Mouse (Mus musculus): ENCODE measurements around the gene Cd164. TPM values are rescaled to one million over a fixed set of nuclear protein-coding genes. Genes with fewer than 3 reads are reported as not detected.

Cd164 gene
- polyA plus RNA-seq, 1 experiment from 2014 or later: 126 TPM

- DNase-seq (ENCODE audit: low spot score) (no peak), ATAC-seq (ENCODE audit: insufficient read depth, low FRiP score, low TSS enrichment) (no peak)
- H3K27ac ChIP-seq (ENCODE audit: low read depth, low read length): no peak overlapping the region
- H3K36me3 ChIP-seq (ENCODE audit: control insufficient read depth, insufficient read depth, low read length): no peaks in the 10 kb centered on the region
- no peak overlapping the region for H3K4me2 ChIP-seq (ENCODE audit: low read depth)
- no peaks in the 10 kb centered on the region for H3K4me1 ChIP-seq (ENCODE audit: control insufficient read depth, insufficient read depth, low read length)
- H3K9me3 ChIP-seq (ENCODE audit: control insufficient read depth, low read length): no peaks in the 10 kb centered on the region
- no peak overlapping the region for H3K9ac ChIP-seq (ENCODE audit: low read length)
- WGBS: 89% methylated on average over 4 of the region's 4 CpGs
- H3K4me3 ChIP-seq (ENCODE audit: low read depth, low read length): no peak overlapping the region
- H3K27me3 ChIP-seq (ENCODE audit: control insufficient read depth, insufficient read depth, low read length): no peaks in the 10 kb centered on the region
Observed at GRCm38 (mm10) chr10:41572274-41572673, 53.1 kb downstream of the Cd164 start.

- 34% methylated on average over 6 of the region's 6 CpGs for WGBS
- Histone ChIP-seq H3K4me2 (ENCODE audit: low read depth) (no peak overlapping the region), H3K27me3 (ENCODE audit: control insufficient read depth, insufficient read depth, low read length) (no peaks in the 10 kb centered on the region), H3K9ac (ENCODE audit: low read length) (no peak overlapping the region), H3K4me3 (ENCODE audit: low read depth, low read length) (no peak overlapping the region), H3K4me1 (ENCODE audit: control insufficient read depth, insufficient read depth, low read length) (no peaks in the 10 kb centered on the region), H3K9me3 (ENCODE audit: control insufficient read depth, low read length) (no peaks in the 10 kb centered on the region), H3K36me3 (ENCODE audit: control insufficient read depth, insufficient read depth, low read length) (no peaks in the 10 kb centered on the region), H3K27ac (ENCODE audit: low read depth, low read length) (no peak overlapping the region)
- DNase-seq (ENCODE audit: low spot score): no peak
- ATAC-seq (ENCODE audit: insufficient read depth, low FRiP score, low TSS enrichment): no peak
Observed at GRCm38 (mm10) chr10:41573190-41573589, 54.0 kb downstream of the Cd164 start.

GRCm38 (mm10) chr10:41575451-41576327 lies 56.5 kb downstream of the Cd164 start:
- DNase-seq (ENCODE audit: low spot score): no peak
- WGBS: 68% methylated on average over 8 of the region's 8 CpGs
- Histone ChIP-seq H3K27ac (ENCODE audit: low read depth, low read length) (no peak overlapping the region), H3K9ac (ENCODE audit: low read length) (no peak overlapping the region), H3K4me1 (ENCODE audit: control insufficient read depth, insufficient read depth, low read length) (no peaks in the 10 kb centered on the region), H3K36me3 (ENCODE audit: control insufficient read depth, insufficient read depth, low read length) (no peaks in the 10 kb centered on the region), H3K4me3 (ENCODE audit: low read depth, low read length) (no peak overlapping the region), H3K27me3 (ENCODE audit: control insufficient read depth, insufficient read depth, low read length) (no peaks in the 10 kb centered on the region), H3K9me3 (ENCODE audit: control insufficient read depth, low read length) (no peaks in the 10 kb centered on the region), H3K4me2 (ENCODE audit: low read depth) (no peak overlapping the region)
- no peak for ATAC-seq (ENCODE audit: insufficient read depth, low FRiP score, low TSS enrichment)

- no peaks in the 10 kb centered on the region for H3K4me1 ChIP-seq (ENCODE audit: control insufficient read depth, insufficient read depth, low read length)
- DNase-seq (ENCODE audit: low spot score) (no peak), ATAC-seq (ENCODE audit: insufficient read depth, low FRiP score, low TSS enrichment) (no peak)
- no peak overlapping the region for H3K4me2 ChIP-seq (ENCODE audit: low read depth)
- no peaks in the 10 kb centered on the region for H3K36me3 ChIP-seq (ENCODE audit: control insufficient read depth, insufficient read depth, low read length)
- H3K9ac ChIP-seq (ENCODE audit: low read length): no peak overlapping the region
- no peak overlapping the region for H3K4me3 ChIP-seq (ENCODE audit: low read depth, low read length)
- no peaks in the 10 kb centered on the region for H3K9me3 ChIP-seq (ENCODE audit: control insufficient read depth, low read length)
- 88% methylated on average over 7 of the region's 7 CpGs for WGBS
- H3K27ac ChIP-seq (ENCODE audit: low read depth, low read length): no peak overlapping the region
- H3K27me3 ChIP-seq (ENCODE audit: control insufficient read depth, insufficient read depth, low read length): no peaks in the 10 kb centered on the region
Observed at GRCm38 (mm10) chr10:41576328-41576833, 57.2 kb downstream of the Cd164 start.

GRCm38 (mm10) chr10:41578541-41578940 lies 59.3 kb downstream of the Cd164 start:
- H3K27me3 ChIP-seq (ENCODE audit: control insufficient read depth, insufficient read depth, low read length): no peaks in the 10 kb centered on the region
- no peak overlapping the region for H3K4me3 ChIP-seq (ENCODE audit: low read depth, low read length)
- no peaks in the 10 kb centered on the region; the same call in 1 of the 2 replicates for H3K4me1 ChIP-seq (ENCODE audit: control insufficient read depth, insufficient read depth, low read length)
- 76% methylated on average over 1 of the region's 1 CpGs for WGBS
- H3K27ac ChIP-seq (ENCODE audit: low read depth, low read length): no peak overlapping the region
- no peaks in the 10 kb centered on the region for H3K36me3 ChIP-seq (ENCODE audit: control insufficient read depth, insufficient read depth, low read length)
- ATAC-seq (ENCODE audit: insufficient read depth, low FRiP score, low TSS enrichment) (no peak), DNase-seq (ENCODE audit: low spot score) (no peak)
- H3K9ac ChIP-seq (ENCODE audit: low read length): no peak overlapping the region
- H3K4me2 ChIP-seq (ENCODE audit: low read depth): no peak overlapping the region
- H3K9me3 ChIP-seq (ENCODE audit: control insufficient read depth, low read length): no peaks in the 10 kb centered on the region

- Histone ChIP-seq H3K27me3 (ENCODE audit: control insufficient read depth, insufficient read depth, low read length) (no peaks in the 10 kb centered on the region), H3K4me2 (ENCODE audit: low read depth) (no peak overlapping the region), H3K36me3 (ENCODE audit: control insufficient read depth, insufficient read depth, low read length) (no peaks in the 10 kb centered on the region), H3K9ac (ENCODE audit: low read length) (no peak overlapping the region), H3K4me1 (ENCODE audit: control insufficient read depth, insufficient read depth, low read length) (no peaks in the 10 kb centered on the region; the same call in 1 of the 2 replicates), H3K27ac (ENCODE audit: low read depth, low read length) (no peak overlapping the region), H3K4me3 (ENCODE audit: low read depth, low read length) (no peak overlapping the region), H3K9me3 (ENCODE audit: control insufficient read depth, low read length) (no peaks in the 10 kb centered on the region)
- DNase-seq (ENCODE audit: low spot score) (no peak), ATAC-seq (ENCODE audit: insufficient read depth, low FRiP score, low TSS enrichment) (no peak)
- 74% methylated on average over 4 of the region's 4 CpGs for WGBS
Observed at GRCm38 (mm10) chr10:41580441-41580840, 61.2 kb downstream of the Cd164 start.

Other genes with a start within 250 kb of the Cd164 start
- 25.2 and 29.6 TPM in 2 replicates for gene Fig4, start 216.2 kb upstream of the Cd164 start, polyA plus RNA-seq (2014; fragmentation: Nextera tagmentation; extraction: Ambion mirVana)
- gene Ak9, start 215.4 kb upstream of the Cd164 start, polyA plus RNA-seq (2014; fragmentation: Nextera tagmentation; extraction: Ambion mirVana): not detected in 2 replicates
- gene Zbtb24, start 69.0 kb upstream of the Cd164 start, polyA plus RNA-seq (2014; fragmentation: Nextera tagmentation; extraction: Ambion mirVana): 17.9 and 20.1 TPM in 2 replicates
- 31.1 and 34.9 TPM in 2 replicates for gene Mical1, start 43.1 kb upstream of the Cd164 start, polyA plus RNA-seq (2014; fragmentation: Nextera tagmentation; extraction: Ambion mirVana)
- 47.3 and 49.1 TPM in 2 replicates for gene Smpd2, start 29.0 kb upstream of the Cd164 start, polyA plus RNA-seq (2014; fragmentation: Nextera tagmentation; extraction: Ambion mirVana)
- 0.38 and 0.58 TPM in 2 replicates for gene Ppil6, start 29.0 kb upstream of the Cd164 start, polyA plus RNA-seq (2014; fragmentation: Nextera tagmentation; extraction: Ambion mirVana)
- 0.28 and 0.58 TPM in 2 replicates for gene Ccdc162, start 197.2 kb downstream of the Cd164 start, polyA plus RNA-seq (2014; fragmentation: Nextera tagmentation; extraction: Ambion mirVana)

Data from neural tube, embryonic 11.5 days (tissue).